Mouse (Mus musculus) lung, postnatal 0 days (tissue): ENCODE results near the gene Gadd45gip1. TPM values are rescaled to one million over a fixed set of nuclear protein-coding genes. Genes with fewer than 3 reads are reported as not detected.

Experiments used
- ATAC-seq: fragments of 200-750 bp; cut with Nextera tagmentation; 2 replicates; pipeline ENCODE4 v1.8.0; 2017; ENCODE audit warnings: moderate library complexity
- DNase-seq: peaks from one replicate; pipeline ENCODE4 v3.0.0-alpha.2; 2016; ENCODE audit warnings: low spot score
- H3K27ac ChIP-seq: fragments of 300-500 bp; sonication (generic); 2 replicates; pipeline ENCODE4 v1.5.1; 2014; ENCODE audit warnings: antibody characterized with exemption, mild to moderate bottlenecking, low read length, mixed read lengths
- H3K27me3 ChIP-seq: fragments of 300-500 bp; sonication (generic); replicated peaks from 2 replicates; pipeline ENCODE4 v1.6.1; 2014; ENCODE audit warnings: low read length, mixed read lengths; ENCODE audit not compliant: insufficient read depth
- H3K36me3 ChIP-seq: fragments of 300-500 bp; sonication (generic); 2 replicates; pipeline ENCODE4 v1.6.1; 2014; ENCODE audit warnings: low read length, mixed read lengths; ENCODE audit not compliant: insufficient read depth
- H3K4me1 ChIP-seq: fragments of 300-500 bp; sonication (generic); 2 replicates; pipeline ENCODE4 v1.6.1; 2014; ENCODE audit warnings: antibody characterized with exemption, low read depth, low read length, mixed read lengths; ENCODE audit not compliant: insufficient read depth
- H3K4me2 ChIP-seq: fragments of 300-500 bp; sonication (generic); replicated peaks from 2 replicates; pipeline ENCODE4 v1.6.1; 2014; ENCODE audit warnings: low read depth, mild to moderate bottlenecking, low read length, moderate library complexity, mixed read lengths
- H3K4me3 ChIP-seq: fragments of 300-500 bp; sonication (generic); 2 replicates; pipeline ENCODE4 v1.5.1; 2014; ENCODE audit warnings: low read depth, low read length
- H3K9ac ChIP-seq: fragments of 300-500 bp; sonication (generic); replicated peaks from 2 replicates; pipeline ENCODE4 v1.6.1; 2014; ENCODE audit warnings: low read depth, mild to moderate bottlenecking
- H3K9me3 ChIP-seq: fragments of 300-500 bp; sonication (generic); 2 replicates; pipeline ENCODE4 v1.6.1; 2016; ENCODE audit warnings: low read length, mixed read lengths
- CTCF ChIP-seq: IDR thresholded peaks from 2 replicates; pipeline ENCODE4 v1.5.1; 2016; ENCODE audit warnings: antibody characterized with exemption, mild to moderate bottlenecking
- EP300 ChIP-seq: IDR thresholded peaks from 2 replicates; pipeline ENCODE4 v1.6.1; 2016; ENCODE audit warnings: antibody characterized with exemption, mild to moderate bottlenecking, control low read depth
- WGBS: fragments of 180-500 bp; shearing (Covaris S2); extraction: QIAGEN DNeasy Blood & Tissue Kit; methylation state at CpG from one replicate; pipeline ENCODE4 v1.1.7; 2014; 5-methylcytosine and 5-hydroxymethylcytosine counted together
- polyA plus RNA-seq: library from polyadenylated mRNA; unstranded; fragments of >200 nt; fragmentation: Nextera tagmentation; extraction: Ambion mirVana; gene quantifications from 2 replicates; pipeline ENCODE4 v1.2.1, GENCODE M21; 2015

Gene Gadd45gip1
- polyA plus RNA-seq, 1 experiment from 2014 or later: 24.8 TPM

GRCm38 (mm10) chr8:84784681-84785505 lies 46.4 kb upstream of the Gadd45gip1 start:
- DNase-seq (no peak), ATAC-seq (no peak)
- no peak for TF ChIP-seq EP300
- no peak for TF ChIP-seq CTCF
- no peak overlapping the region for H3K9ac ChIP-seq
- peak overlapping the region; percentile 8 for H3K4me3 ChIP-seq
- H3K36me3 ChIP-seq: no peaks in the 10 kb centered on the region
- H3K4me2 ChIP-seq: peak overlapping the region; percentile 50
- no peak overlapping the region for H3K27ac ChIP-seq
- peaks cover 36% of the 10 kb centered on the region for H3K4me1 ChIP-seq
- H3K9me3 ChIP-seq: no peaks in the 10 kb centered on the region
- WGBS: 16% methylated on average over 48 of the region's 48 CpGs
- 0 out of 2 replicates have a peak, but pooled peaks cover 3% of the 10 kb centered on the region for H3K27me3 ChIP-seq

GRCm38 (mm10) chr8:84785506-84785755 lies 45.9 kb upstream of the Gadd45gip1 start:
- 52% methylated on average over 10 of the region's 11 CpGs for WGBS
- peaks cover 41% of the 10 kb centered on the region for H3K4me1 ChIP-seq
- H3K9me3 ChIP-seq: no peaks in the 10 kb centered on the region
- no peak overlapping the region for H3K4me3 ChIP-seq
- DNase-seq: no peak
- no peak for TF ChIP-seq EP300
- no peak for TF ChIP-seq CTCF
- H3K36me3 ChIP-seq: no peaks in the 10 kb centered on the region
- ATAC-seq: no peak
- no peak overlapping the region for H3K9ac ChIP-seq
- no peak overlapping the region for H3K27ac ChIP-seq
- peak overlapping the region; percentile 50; the same call in 1 of the 2 replicates for H3K4me2 ChIP-seq
- 0 out of 2 replicates have a peak, but pooled peaks cover 3% of the 10 kb centered on the region for H3K27me3 ChIP-seq

- peak overlapping the region; percentile 22; the same call in 1 of the 2 replicates for H3K4me2 ChIP-seq
- H3K9me3 ChIP-seq: no peaks in the 10 kb centered on the region
- 0 out of 2 replicates have a peak, but pooled peaks cover 3% of the 10 kb centered on the region for H3K27me3 ChIP-seq
- peaks cover 46% of the 10 kb centered on the region for H3K4me1 ChIP-seq
- ATAC-seq: peak; percentile 55
- H3K36me3 ChIP-seq: no peaks in the 10 kb centered on the region
- 27% methylated on average over 38 of the region's 38 CpGs for WGBS
- no peak overlapping the region for H3K4me3 ChIP-seq
- TF ChIP-seq CTCF (no peak), EP300 (no peak)
- H3K27ac ChIP-seq: no peak overlapping the region
- H3K9ac ChIP-seq: no peak overlapping the region
- DNase-seq: peak; percentile 77
Measured at GRCm38 (mm10) chr8:84785756-84786677, 45.3 kb upstream of the Gadd45gip1 start.

DNA sequence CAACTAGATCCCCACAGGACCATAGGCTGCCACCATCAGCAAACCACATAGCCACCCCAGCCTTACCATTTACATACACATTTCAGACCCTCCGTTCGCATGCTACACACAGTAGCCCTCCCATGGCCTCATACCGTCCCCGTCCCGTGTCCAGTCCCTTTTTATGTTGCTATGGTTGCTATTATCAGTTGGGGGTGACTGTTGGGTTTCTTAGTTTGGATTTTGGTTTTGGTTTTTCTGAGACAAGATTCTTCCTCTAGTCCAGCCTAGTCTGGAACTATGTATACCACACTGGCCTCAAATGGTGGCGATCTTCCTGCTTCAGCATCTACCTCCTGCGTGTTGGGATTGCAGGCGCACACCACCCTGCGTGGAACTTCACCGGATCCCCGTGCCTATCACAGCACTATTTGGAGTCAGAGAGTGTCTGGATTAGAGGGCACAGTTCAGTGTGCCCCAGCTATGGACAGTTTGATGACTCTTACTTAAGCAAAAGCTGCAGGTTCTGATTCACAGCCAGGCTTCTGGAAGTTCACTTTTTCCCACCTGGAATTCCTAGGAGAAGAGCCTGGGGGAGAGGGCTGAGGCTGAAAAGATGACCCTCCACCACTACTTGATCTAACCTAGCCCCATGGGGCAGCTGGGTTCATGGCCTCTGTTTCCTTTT lies 44.4 kb upstream of the Gadd45gip1 start:
- peak overlapping the region; percentile 22; the same call in 1 of the 2 replicates for H3K4me2 ChIP-seq
- no peak for TF ChIP-seq EP300
- TF ChIP-seq CTCF: no peak
- 58% methylated on average over 11 of the region's 11 CpGs for WGBS
- H3K4me1 ChIP-seq: peaks cover 43% of the 10 kb centered on the region
- ATAC-seq (no peak), DNase-seq (no peak)
- 0 out of 2 replicates have a peak, but pooled peaks cover 3% of the 10 kb centered on the region for H3K27me3 ChIP-seq
- H3K9me3 ChIP-seq: no peaks in the 10 kb centered on the region
- no peaks in the 10 kb centered on the region for H3K36me3 ChIP-seq
- no peak overlapping the region for H3K9ac ChIP-seq
- H3K4me3 ChIP-seq: no peak overlapping the region
- H3K27ac ChIP-seq: no peak overlapping the region

GRCm38 (mm10) chr8:84787523-84788302 lies 43.6 kb upstream of the Gadd45gip1 start:
- no peaks in the 10 kb centered on the region for H3K9me3 ChIP-seq
- peaks cover 43% of the 10 kb centered on the region for H3K4me1 ChIP-seq
- TF ChIP-seq EP300: no peak
- no peak for TF ChIP-seq CTCF
- 0 out of 2 replicates have a peak, but pooled peaks cover 3% of the 10 kb centered on the region for H3K27me3 ChIP-seq
- ATAC-seq: no peak
- H3K36me3 ChIP-seq: no peaks in the 10 kb centered on the region
- 82% methylated on average over 14 of the region's 14 CpGs for WGBS
- no peak overlapping the region for H3K9ac ChIP-seq
- H3K27ac ChIP-seq: no peak overlapping the region
- no peak overlapping the region for H3K4me2 ChIP-seq
- DNase-seq: no peak
- no peak overlapping the region for H3K4me3 ChIP-seq
